Mouse (Mus musculus) bone marrow macrophage, adult 2 months (primary cell): ENCODE measurements around the gene Snx10.

Source experiments
- CTCF ChIP-seq: IDR thresholded peaks from 2 replicates; pipeline ENCODE4 v1.5.1; 2012; ENCODE audit warnings: low read depth, mild to moderate bottlenecking, low read length, moderate library complexity
- POLR2A ChIP-seq: IDR thresholded peaks from 2 replicates; pipeline ENCODE4 v1.6.1; 2012; ENCODE audit warnings: mild to moderate bottlenecking, low read depth, low read length, borderline replicate concordance

DNA sequence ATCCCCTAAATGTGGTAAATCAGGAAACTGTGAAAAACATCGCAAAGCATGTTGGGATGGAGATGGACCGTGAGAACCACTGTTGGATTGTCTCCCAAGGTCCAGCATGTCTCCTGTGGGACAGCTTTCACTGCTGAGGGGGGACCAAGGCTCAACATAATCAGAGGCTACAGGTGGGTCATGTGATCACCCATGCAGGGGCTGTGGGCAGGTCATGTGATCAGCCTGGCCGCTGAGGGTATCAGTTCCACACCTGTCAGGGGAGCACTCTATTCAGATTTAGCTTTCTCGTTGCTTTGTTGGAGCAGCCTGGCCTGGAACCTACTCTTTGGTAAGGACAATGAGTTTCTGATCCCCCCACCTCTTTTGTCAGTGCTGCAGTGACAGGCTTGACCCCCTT is 18.4 kb downstream of the Snx10 start:
- TF ChIP-seq POLR2A = no peak
- TF ChIP-seq CTCF = no peak
